Comparison of ENCODE assay signal across 29 mouse cellular contexts in genomic region chr17:70596326-70596725, GRCm38 (mm10).
DNase-seq lines count a peak whose midpoint lies in the region; ATAC-seq and TF ChIP-seq lines count a peak whose summit lies in the region.
"Had no signal": no experiment of that assay in that cellular context is flagged by ENCODE, and none has a peak within 500 bp of the region (broad histone marks: within the 10 kb centered on the region; RNA-seq: fewer than 3 reads in every experiment).

No protein-coding gene starts in this region.

- H3K4me1 ChIP-seq in embryonic fibroblast, embryonic 13.5 days (ENCODE audit: control insufficient read depth, insufficient read depth, low read length): no peaks in the 10 kb centered on the region; the same call in 1 of the 2 replicates
- H3K4me1 ChIP-seq: embryonic facial prominence, embryonic 10.5 days; embryonic facial prominence, embryonic 13.5 days; heart, embryonic 12.5 days; heart, embryonic 15.5 days; hindbrain, embryonic 10.5 days; hindbrain, embryonic 13.5 days had no signal

- no peak for TF ChIP-seq CTCF in left cerebral cortex, adult 2 months (IDR thresholded peaks at IDR 0.05)
- no peak for TF ChIP-seq CTCF in embryonic fibroblast, embryonic 13.5 days (IDR thresholded peaks at IDR 0.05; ENCODE audit: borderline replicate concordance, insufficient read depth, low read length)

- TF ChIP-seq POLR2A in embryonic fibroblast, embryonic 13.5 days (IDR thresholded peaks at IDR 0.05; ENCODE audit: low read depth, low read length): no peak

- no peak for DNase-seq in frontal cortex, postnatal 14 days (ENCODE audit: low spot score in 2 of 2)
- DNase-seq in left cerebral cortex, adult 2 months (ENCODE audit: extremely low spot score in 1 of 2, low spot score in 2 of 2): no peak
- DNase-seq in left cerebral cortex, postnatal 36 days (ENCODE audit: low spot score in 2 of 2): no peak
- peak; percentile 7 for DNase-seq in 3T3-L1 (ENCODE audit: low read depth, low spot score)
- DNase-seq in cerebellum, adult 9-11 months: no peak
- no peak for DNase-seq in adrenal gland, postnatal 25 days
- DNase-seq: adrenal gland, postnatal 10 days; B cell, adult 2 months; cerebellum, adult 11-12 months; cerebellum, adult 8-10 months; cerebellum, postnatal 25 days; embryo, embryonic 11 days; gastrocnemius, postnatal 25 days; heart, adult 18-20 months; heart, postnatal 10 days; heart, postnatal 36 days had no signal

- peak; percentile 76 for ATAC-seq in frontal cortex, adult (ENCODE audit: low TSS enrichment)
- ATAC-seq: forebrain, embryonic 13.5 days; forebrain, embryonic 16.5 days; hindbrain, embryonic 16.5 days; Patski had no signal

- H3K4me3 ChIP-seq in left cerebral cortex, adult 2 months: no peak overlapping the region
- no peak overlapping the region for H3K4me3 ChIP-seq in embryonic fibroblast, embryonic 13.5 days (ENCODE audit: insufficient read depth, low read length)
- H3K4me3 ChIP-seq: embryonic facial prominence, embryonic 10.5 days; embryonic facial prominence, embryonic 13.5 days; forebrain, embryonic 10.5 days; forebrain, embryonic 13.5 days; heart, embryonic 12.5 days; heart, embryonic 15.5 days; hindbrain, embryonic 10.5 days; hindbrain, embryonic 13.5 days had no signal

- H3K27ac ChIP-seq in left cerebral cortex, adult 2 months: peak overlapping the region; percentile 76
- peak overlapping the region; percentile 71 for H3K27ac ChIP-seq in embryonic fibroblast, embryonic 13.5 days (ENCODE audit: insufficient read depth, low read length)
- H3K27ac ChIP-seq: embryonic facial prominence, embryonic 10.5 days; embryonic facial prominence, embryonic 13.5 days; forebrain, embryonic 10.5 days; forebrain, embryonic 13.5 days; heart, embryonic 15.5 days; hindbrain, embryonic 10.5 days; hindbrain, embryonic 13.5 days had no signal

- intact Hi-C loops in left cerebral cortex, adult 2 months (cut with DNase I): loop anchor here (5.0 kb wide), 2 partner anchors 69 to 104 kb away; no protein-coding TSS in a partner anchor
- intact Hi-C loops in left cerebral cortex, postnatal 36 days (cut with DNase I): loop anchor here (5.0 kb wide), 1 partner anchor 36 kb away; no protein-coding TSS in a partner anchor
